Mouse (Mus musculus): ENCODE measurements around the gene Mcrip2.
A peak's percentile ranks its signal among the peaks of the same experiment; 100 is the strongest.

Gene Mcrip2

GRCm38 (mm10) chr17:25861704-25862612 lies 6.6 kb downstream of the Mcrip2 start:
- DNase-seq: no peak

- DNase-seq: peak; percentile 95
Observed at GRCm38 (mm10) chr17:25860832-25861703, 7.5 kb downstream of the Mcrip2 start, which contains the start of gene Wdr90. Gene Wdr90, minus strand, starts transcription at chr17:25861501.

- DNase-seq: no peak
Observed at GRCm38 (mm10) chr17:25860229-25860628, 8.3 kb downstream of the Mcrip2 start.

- DNase-seq: peak; percentile 94
Observed at GRCm38 (mm10) chr17:25844396-25844901, 24.1 kb downstream of the Mcrip2 start, which contains the start of gene Rhot2. Gene Rhot2, minus strand, starts transcription at chr17:25844851.

GRCm38 (mm10) chr17:25843636-25844395 lies 24.7 kb downstream of the Mcrip2 start:
- no peak for DNase-seq

GRCm38 (mm10) chr17:25843122-25843521 lies 25.4 kb downstream of the Mcrip2 start:
- DNase-seq: no peak

GRCm38 (mm10) chr17:25842509-25842908 lies 26.1 kb downstream of the Mcrip2 start:
- DNase-seq: no peak

- no peak for DNase-seq
Observed at GRCm38 (mm10) chr17:25841117-25841880, 27.3 kb downstream of the Mcrip2 start, which contains the start of gene Gm20683. Gene Gm20683, minus strand, starts transcription at chr17:25841763.

GRCm38 (mm10) chr17:25840519-25840918 lies 28.0 kb downstream of the Mcrip2 start:
- no peak for DNase-seq

GRCm38 (mm10) chr17:25839455-25840235 lies 28.9 kb downstream of the Mcrip2 start:
- no peak for DNase-seq

- no peak for DNase-seq
Observed at GRCm38 (mm10) chr17:25838904-25839303, 29.7 kb downstream of the Mcrip2 start.

GRCm38 (mm10) chr17:25837533-25837932 lies 31.0 kb downstream of the Mcrip2 start:
- no peak for DNase-seq

- DNase-seq: peak; percentile 87
Observed at GRCm38 (mm10) chr17:25837076-25837410, 31.5 kb downstream of the Mcrip2 start, which contains the start of gene Rhbdl1. Gene Rhbdl1, minus strand, starts transcription at chr17:25837295.

- DNase-seq: no peak
Observed at GRCm38 (mm10) chr17:25836397-25837075, 32.0 kb downstream of the Mcrip2 start.

GRCm38 (mm10) chr17:25835816-25836215 lies 32.7 kb downstream of the Mcrip2 start:
- DNase-seq: no peak

- DNase-seq: no peak
Observed at GRCm38 (mm10) chr17:25835301-25835700, 33.3 kb downstream of the Mcrip2 start.

- no peak for DNase-seq
Observed at GRCm38 (mm10) chr17:25834595-25835222, 33.9 kb downstream of the Mcrip2 start.

GRCm38 (mm10) chr17:25833961-25834594 lies 34.5 kb downstream of the Mcrip2 start:
- DNase-seq: no peak

GRCm38 (mm10) chr17:25833291-25833663 lies 35.3 kb downstream of the Mcrip2 start, which contains the start of gene Stub1:
Gene Stub1, minus strand, starts transcription at chr17:25833404.
- DNase-seq: no peak
